Mouse (Mus musculus): ENCODE measurements around the gene Slc35f1. TPM values are rescaled to one million over a fixed set of nuclear protein-coding genes. Genes with fewer than 3 reads are reported as not detected.
"Not testable (repeated sequence)": the region's sequence is repeated elsewhere in the genome, so short reads cannot be mapped to it uniquely, and the experiment has no call there.

Slc35f1 gene
- polyA plus RNA-seq, 1 experiment from 2014 or later: 4.0 TPM

DNA sequence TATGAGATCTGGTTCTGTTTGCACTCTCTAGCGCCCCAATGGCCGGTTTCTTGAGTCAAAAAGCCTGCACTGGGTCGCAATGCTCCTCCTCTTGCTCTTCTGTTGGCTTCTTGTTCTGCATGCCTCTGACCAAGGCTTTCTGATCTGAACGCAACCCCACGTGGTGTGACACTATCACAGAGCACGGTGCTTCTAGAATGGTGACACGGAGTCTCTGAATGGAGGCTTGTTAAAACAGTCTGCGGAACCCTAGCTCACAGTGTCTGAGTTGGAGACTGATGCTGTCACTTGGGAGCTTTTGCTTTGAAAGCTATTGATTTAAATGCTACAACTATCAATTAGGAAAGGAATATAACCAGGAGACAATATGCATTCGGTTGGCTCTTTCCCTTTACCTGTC, 183.8 kb downstream of the Slc35f1 start:
- no peak for ATAC-seq (ENCODE audit: insufficient number of reproducible peaks, low FRiP score, low TSS enrichment, low read depth)

DNA sequence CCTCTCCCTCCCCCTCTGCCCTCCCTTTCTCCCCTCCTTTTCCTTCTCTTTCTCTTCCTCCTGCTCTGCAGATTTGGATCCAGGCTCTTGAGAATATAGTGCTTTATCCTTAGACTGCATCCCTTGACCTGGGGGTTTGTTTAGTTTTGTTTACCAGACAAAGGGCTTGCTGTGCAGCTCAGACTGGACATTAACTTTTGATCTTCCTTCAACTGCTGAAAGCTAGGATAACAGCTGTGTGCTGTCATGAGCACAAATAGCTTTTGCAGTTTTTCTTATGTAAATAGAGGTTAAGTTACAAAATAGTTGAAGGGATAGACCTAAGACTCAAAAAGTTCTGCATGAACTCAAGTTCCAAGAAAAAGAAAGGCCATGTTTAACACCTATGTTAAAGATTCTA, 184.4 kb downstream of the Slc35f1 start:
- no peak overlapping the region for H3K9ac ChIP-seq
- no peak overlapping the region for H3K27ac ChIP-seq (replicated peaks)
- no peak overlapping the region for H3K4me2 ChIP-seq (replicated peaks)
- no peak for ATAC-seq (ENCODE audit: insufficient number of reproducible peaks, low FRiP score, low TSS enrichment, low read depth)
- H3K9me3 ChIP-seq (replicated peaks): no peaks in the 10 kb centered on the region
- no peaks in the 10 kb centered on the region for H3K4me1 ChIP-seq
- no peak overlapping the region for H3K4me3 ChIP-seq (replicated peaks)
- H3K36me3 ChIP-seq: no peaks in the 10 kb centered on the region
- H3K27me3 ChIP-seq: no peaks in the 10 kb centered on the region

More for the DNA sequence above, 183.8 kb downstream of the Slc35f1 start:
- Histone ChIP-seq H3K4me2 (replicated peaks) (no peak overlapping the region), H3K9ac (no peak overlapping the region), H3K4me3 (replicated peaks) (no peak overlapping the region), H3K36me3 (no peaks in the 10 kb centered on the region), H3K27ac (replicated peaks) (no peak overlapping the region), H3K9me3 (replicated peaks) (no peaks in the 10 kb centered on the region), H3K4me1 (no peaks in the 10 kb centered on the region), H3K27me3 (no peaks in the 10 kb centered on the region)
- 75% methylated on average over 9 of the region's 9 CpGs for WGBS

DNA sequence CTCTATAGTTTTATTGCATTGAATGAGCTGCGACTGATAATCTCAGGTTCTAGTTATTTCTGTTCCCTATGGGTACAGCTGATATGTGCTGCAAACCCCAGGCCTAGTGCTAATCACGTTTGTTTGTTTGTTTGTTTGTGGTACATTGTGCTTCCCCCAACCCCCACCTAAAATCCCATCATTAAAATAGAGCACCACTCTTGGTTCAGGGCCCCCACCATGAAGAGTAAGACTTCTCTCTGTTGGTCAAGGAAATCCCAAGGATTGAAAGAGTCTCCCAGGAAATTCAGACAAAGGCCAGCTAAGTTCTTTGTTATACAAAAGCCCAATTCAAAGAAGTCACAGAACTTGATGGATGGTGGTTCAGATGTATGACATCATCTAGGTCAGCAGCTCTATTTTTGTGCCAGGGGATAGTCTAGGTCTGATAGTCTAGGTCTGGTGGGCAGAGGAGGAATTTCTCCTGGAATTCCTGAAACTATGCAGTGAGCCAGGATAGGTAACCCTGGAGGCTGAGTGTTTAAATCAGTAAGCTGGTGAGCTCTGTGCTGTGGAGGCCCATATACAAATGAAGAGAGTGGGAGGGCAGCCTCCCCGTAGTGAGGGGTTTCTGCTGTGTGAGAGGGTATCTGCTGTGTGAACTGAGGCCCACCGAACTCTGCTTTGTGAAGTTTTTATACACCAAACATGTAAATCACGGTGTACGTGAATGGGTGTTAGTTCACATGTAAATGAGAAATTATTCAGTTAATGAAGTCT, 187.1 kb downstream of the Slc35f1 start:
- H3K9me3 ChIP-seq (replicated peaks): no peaks in the 10 kb centered on the region
- H3K9ac ChIP-seq: no peak overlapping the region
- H3K4me1 ChIP-seq: no peaks in the 10 kb centered on the region
- no peak overlapping the region for H3K4me2 ChIP-seq (replicated peaks)
- no peak overlapping the region for H3K27ac ChIP-seq (replicated peaks)
- H3K27me3 ChIP-seq: no peaks in the 10 kb centered on the region
- H3K36me3 ChIP-seq: no peaks in the 10 kb centered on the region
- WGBS: 62% methylated on average over 6 of the region's 6 CpGs
- no peak for ATAC-seq (ENCODE audit: insufficient number of reproducible peaks, low FRiP score, low TSS enrichment, low read depth)
- H3K4me3 ChIP-seq (replicated peaks): no peak overlapping the region

GRCm38 (mm10) chr10:52878093-52878801, 187.9 kb downstream of the Slc35f1 start:
- Histone ChIP-seq H3K4me3 (replicated peaks) (no peak overlapping the region), H3K9me3 (replicated peaks) (no peaks in the 10 kb centered on the region), H3K4me2 (replicated peaks) (no peak overlapping the region), H3K27ac (replicated peaks) (no peak overlapping the region), H3K9ac (no peak overlapping the region), H3K4me1 (no peaks in the 10 kb centered on the region), H3K27me3 (no peaks in the 10 kb centered on the region), H3K36me3 (no peaks in the 10 kb centered on the region)
- no peak for ATAC-seq (ENCODE audit: insufficient number of reproducible peaks, low FRiP score, low TSS enrichment, low read depth)
- 58% methylated on average over 4 of the region's 4 CpGs for WGBS

DNA sequence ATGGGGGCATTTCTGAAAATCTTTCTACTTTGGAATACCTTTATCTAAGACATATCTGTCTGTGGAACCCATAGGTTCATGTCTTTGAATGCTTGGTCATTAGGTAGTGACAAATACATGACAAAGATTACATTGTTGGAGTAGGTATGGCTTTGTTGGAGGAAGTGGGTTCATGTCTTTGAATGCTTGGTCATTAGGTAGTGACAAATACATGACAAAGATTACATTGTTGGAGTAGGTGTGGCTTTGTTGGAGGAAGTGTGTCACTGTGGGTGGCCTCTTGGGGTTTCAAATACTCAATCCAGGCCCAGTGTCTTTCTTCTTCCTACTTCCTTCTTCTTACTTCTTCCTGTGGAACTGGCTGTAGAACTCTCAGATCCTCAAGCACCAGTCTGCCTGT, 206.4 kb downstream of the Slc35f1 start:
- not testable (repeated sequence) for H3K4me3 ChIP-seq (replicated peaks); H3K9me3 ChIP-seq (replicated peaks); H3K4me2 ChIP-seq (replicated peaks); H3K9ac ChIP-seq; H3K36me3 ChIP-seq; H3K27ac ChIP-seq (replicated peaks); H3K4me1 ChIP-seq; H3K27me3 ChIP-seq; ATAC-seq (ENCODE audit: insufficient number of reproducible peaks, low FRiP score, low TSS enrichment, low read depth)

DNA sequence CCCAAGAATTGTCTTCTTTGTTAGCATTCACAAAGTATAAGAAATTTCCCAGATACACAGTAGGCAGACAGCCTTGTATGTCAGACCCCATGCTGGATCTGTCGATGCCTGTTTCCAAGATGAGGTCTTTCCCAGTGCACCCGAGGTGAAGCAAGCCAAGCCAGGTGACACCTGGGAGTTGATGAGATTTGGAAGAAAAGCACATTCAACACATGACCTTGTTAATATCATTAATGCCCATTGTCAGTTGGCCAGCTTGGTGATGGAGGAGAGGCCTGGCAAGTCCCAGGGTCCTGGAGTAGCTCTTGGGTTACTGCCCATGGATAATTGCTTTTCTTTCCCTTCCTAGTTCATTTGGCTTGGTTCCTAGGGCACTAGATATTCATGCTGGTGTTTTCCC, 214.6 kb downstream of the Slc35f1 start:
- Histone ChIP-seq H3K4me1 (no peaks in the 10 kb centered on the region), H3K4me3 (replicated peaks) (no peak overlapping the region), H3K36me3 (no peaks in the 10 kb centered on the region), H3K27me3 (no peaks in the 10 kb centered on the region), H3K9me3 (replicated peaks) (no peaks in the 10 kb centered on the region), H3K9ac (no peak overlapping the region), H3K27ac (replicated peaks) (no peak overlapping the region), H3K4me2 (replicated peaks) (no peak overlapping the region)
- WGBS: 73% methylated on average over 2 of the region's 2 CpGs
- no peak for ATAC-seq (ENCODE audit: insufficient number of reproducible peaks, low FRiP score, low TSS enrichment, low read depth)

DNA sequence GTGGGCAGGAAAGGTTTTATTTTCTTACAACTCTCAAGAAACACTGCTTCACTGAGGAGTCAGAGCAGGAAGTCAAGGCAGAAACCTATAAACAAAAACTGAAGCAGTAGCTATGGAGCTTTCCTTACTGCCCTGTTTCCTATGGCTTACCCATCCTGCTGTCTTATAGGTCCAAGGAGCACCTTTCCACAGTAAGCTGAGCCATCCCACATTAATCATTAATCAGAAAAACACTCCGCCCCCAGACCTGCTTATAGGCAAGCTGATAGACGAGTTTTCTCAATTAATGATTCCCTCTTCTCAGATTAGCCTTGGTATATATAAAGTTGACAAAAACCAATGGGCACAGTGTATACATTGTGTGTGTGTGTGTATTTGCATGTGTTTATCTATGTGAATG, 221.4 kb downstream of the Slc35f1 start:
- H3K36me3 ChIP-seq: no peaks in the 10 kb centered on the region
- H3K9me3 ChIP-seq (replicated peaks): no peaks in the 10 kb centered on the region
- no peak overlapping the region for H3K9ac ChIP-seq
- WGBS: 78% methylated on average over 2 of the region's 2 CpGs
- no peak overlapping the region for H3K4me2 ChIP-seq (replicated peaks)
- no peak overlapping the region for H3K4me3 ChIP-seq (replicated peaks)
- ATAC-seq (ENCODE audit: insufficient number of reproducible peaks, low FRiP score, low TSS enrichment, low read depth): no peak
- no peaks in the 10 kb centered on the region for H3K27me3 ChIP-seq
- no peaks in the 10 kb centered on the region for H3K4me1 ChIP-seq
- no peak overlapping the region for H3K27ac ChIP-seq (replicated peaks)

DNA sequence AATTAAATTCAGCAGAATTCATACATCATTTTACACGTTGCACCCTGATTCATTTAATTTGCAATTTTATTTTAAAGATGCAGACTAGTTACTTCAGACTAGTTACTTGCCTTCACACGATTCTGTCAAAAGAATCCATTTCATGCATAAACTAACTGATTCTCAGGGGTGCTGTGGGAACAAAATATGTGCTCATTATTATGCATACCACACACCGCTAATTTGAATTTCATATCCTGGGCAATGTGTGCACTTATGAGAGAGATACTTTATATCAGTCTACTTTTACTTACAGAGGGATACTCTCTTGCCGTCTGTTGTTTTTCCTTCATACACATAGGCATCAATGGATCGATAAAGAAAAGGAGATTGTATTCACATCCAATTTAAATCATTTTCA, 228.4 kb downstream of the Slc35f1 start:
- 66% methylated on average over 5 of the region's 5 CpGs for WGBS
- H3K36me3 ChIP-seq: no peaks in the 10 kb centered on the region

GRCm38 (mm10) chr10:52923143-52923542, 232.8 kb downstream of the Slc35f1 start:
- no peak overlapping the region for H3K9ac ChIP-seq
- no peak overlapping the region for H3K4me2 ChIP-seq (replicated peaks)
- H3K4me1 ChIP-seq: no peaks in the 10 kb centered on the region
- H3K36me3 ChIP-seq: no peaks in the 10 kb centered on the region
- H3K9me3 ChIP-seq (replicated peaks): no peaks in the 10 kb centered on the region
- no peak overlapping the region for H3K4me3 ChIP-seq (replicated peaks)
- 52% methylated on average over 8 of the region's 8 CpGs for WGBS
- no peaks in the 10 kb centered on the region for H3K27me3 ChIP-seq
- no peak overlapping the region for H3K27ac ChIP-seq (replicated peaks)
- no peak for ATAC-seq (ENCODE audit: insufficient number of reproducible peaks, low FRiP score, low TSS enrichment, low read depth)

More for the DNA sequence above, 228.4 kb downstream of the Slc35f1 start:
- Histone ChIP-seq H3K4me2 (replicated peaks) (no peak overlapping the region), H3K4me3 (replicated peaks) (no peak overlapping the region), H3K27ac (replicated peaks) (no peak overlapping the region), H3K27me3 (no peaks in the 10 kb centered on the region), H3K9ac (no peak overlapping the region), H3K9me3 (replicated peaks) (no peaks in the 10 kb centered on the region), H3K4me1 (no peaks in the 10 kb centered on the region)
- no peak for ATAC-seq (ENCODE audit: insufficient number of reproducible peaks, low FRiP score, low TSS enrichment, low read depth)

- Histone ChIP-seq H3K4me1 (no peaks in the 10 kb centered on the region), H3K4me2 (replicated peaks) (no peak overlapping the region), H3K9me3 (replicated peaks) (no peaks in the 10 kb centered on the region), H3K36me3 (no peaks in the 10 kb centered on the region), H3K27ac (replicated peaks) (no peak overlapping the region), H3K4me3 (replicated peaks) (no peak overlapping the region), H3K27me3 (no peaks in the 10 kb centered on the region), H3K9ac (no peak overlapping the region)
- 84% methylated on average over 3 of the region's 3 CpGs for WGBS
- ATAC-seq (ENCODE audit: insufficient number of reproducible peaks, low FRiP score, low TSS enrichment, low read depth): no peak
These were observed 236.0 kb downstream of the Slc35f1 start for GRCm38 (mm10) chr10:52926330-52926729.

DNA sequence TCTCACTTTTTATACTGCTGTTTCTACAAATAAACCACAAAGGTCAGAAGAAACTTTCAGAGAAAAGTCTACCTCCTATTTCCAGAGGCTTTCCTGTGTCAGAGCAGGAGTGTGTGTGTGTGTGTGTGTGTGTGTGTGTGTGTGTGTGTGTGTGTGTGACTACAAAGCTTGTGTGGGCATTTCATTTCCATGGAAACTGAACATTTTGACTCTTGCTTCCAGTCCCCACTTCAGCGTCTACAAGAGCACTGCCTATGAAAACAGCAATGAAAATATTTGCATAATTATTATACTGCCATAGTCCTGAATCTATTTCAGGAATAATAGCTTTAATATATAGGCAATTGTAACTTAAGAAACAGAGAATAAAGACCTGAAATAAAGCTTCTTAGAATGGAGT, 241.8 kb downstream of the Slc35f1 start:
- no peak overlapping the region for H3K4me2 ChIP-seq (replicated peaks)
- H3K9ac ChIP-seq: no peak overlapping the region
- no peaks in the 10 kb centered on the region for H3K36me3 ChIP-seq
- no peak overlapping the region for H3K4me3 ChIP-seq (replicated peaks)
- WGBS: 59% methylated on average over 1 of the region's 1 CpGs
- no peaks in the 10 kb centered on the region for H3K27me3 ChIP-seq
- no peaks in the 10 kb centered on the region for H3K9me3 ChIP-seq (replicated peaks)
- no peaks in the 10 kb centered on the region for H3K4me1 ChIP-seq
- no peak for ATAC-seq (ENCODE audit: insufficient number of reproducible peaks, low FRiP score, low TSS enrichment, low read depth)
- no peak overlapping the region for H3K27ac ChIP-seq (replicated peaks)

- H3K9me3 ChIP-seq (replicated peaks): no peaks in the 10 kb centered on the region
- no peaks in the 10 kb centered on the region for H3K4me1 ChIP-seq
- no peak overlapping the region for H3K4me3 ChIP-seq (replicated peaks)
- no peak for ATAC-seq (ENCODE audit: insufficient number of reproducible peaks, low FRiP score, low TSS enrichment, low read depth)
- H3K9ac ChIP-seq: no peak overlapping the region
- H3K4me2 ChIP-seq (replicated peaks): no peak overlapping the region
- no peaks in the 10 kb centered on the region for H3K27me3 ChIP-seq
- no peaks in the 10 kb centered on the region for H3K36me3 ChIP-seq
- H3K27ac ChIP-seq (replicated peaks): no peak overlapping the region
These were observed 244.3 kb downstream of the Slc35f1 start for GRCm38 (mm10) chr10:52934615-52935014.

Measured in embryonic facial prominence, embryonic 15.5 days (tissue).